Mouse (Mus musculus) lung, postnatal 0 days (tissue): ENCODE measurements around the gene Gm20696.

ENCODE experiments used
- CTCF ChIP-seq: IDR thresholded peaks from 2 replicates; pipeline ENCODE4 v1.5.1; 2016; ENCODE audit warnings: antibody characterized with exemption, mild to moderate bottlenecking
- EP300 ChIP-seq: IDR thresholded peaks from 2 replicates; pipeline ENCODE4 v1.6.1; 2016; ENCODE audit warnings: antibody characterized with exemption, mild to moderate bottlenecking, control low read depth

- TF ChIP-seq EP300 (no peak), CTCF (no peak)
Measured at GRCm38 (mm10) chr6:99359765-99360499, 306.7 kb downstream of the Gm20696 start.
